Mouse (Mus musculus) embryonic facial prominence, embryonic 15.5 days (tissue): Measurements from ENCODE around the gene Zic4. TPM values are rescaled to one million over a fixed set of nuclear protein-coding genes. Genes with fewer than 3 reads are reported as not detected.

Experiments used
- ATAC-seq: fragments of 200-750 bp; cut with Nextera tagmentation; 2 replicates; pipeline ENCODE4 v1.8.0; 2017; ENCODE audit warnings: low read depth, moderate TSS enrichment; ENCODE audit not compliant: insufficient number of reproducible peaks, low FRiP score, low TSS enrichment
- H3K27ac ChIP-seq: fragments of 300-500 bp; sonication (generic); replicated peaks from 2 replicates; pipeline ENCODE4 v1.5.1; 2015; ENCODE audit warnings: mild to moderate bottlenecking, inconsistent platforms
- H3K27me3 ChIP-seq: fragments of 300-500 bp; sonication (generic); 2 replicates; pipeline ENCODE4 v1.6.1; 2015; ENCODE audit warnings: inconsistent platforms
- H3K36me3 ChIP-seq: fragments of 300-500 bp; sonication (generic); 2 replicates; pipeline ENCODE4 v1.6.1; 2015; ENCODE audit warnings: mild to moderate bottlenecking, inconsistent platforms
- H3K4me1 ChIP-seq: fragments of 300-500 bp; sonication (generic); 2 replicates; pipeline ENCODE4 v1.6.1; 2015; ENCODE audit warnings: inconsistent platforms
- H3K4me2 ChIP-seq: fragments of 300-500 bp; sonication (generic); replicated peaks from 2 replicates; pipeline ENCODE4 v1.6.1; 2015; ENCODE audit warnings: mild to moderate bottlenecking, inconsistent platforms
- H3K4me3 ChIP-seq: fragments of 300-500 bp; sonication (generic); replicated peaks from 2 replicates; pipeline ENCODE4 v1.5.1; 2015; ENCODE audit warnings: mild to moderate bottlenecking, inconsistent platforms
- H3K9ac ChIP-seq: fragments of 300-500 bp; sonication (generic); 2 replicates; pipeline ENCODE4 v1.6.1; 2015; ENCODE audit warnings: inconsistent platforms
- H3K9me3 ChIP-seq: fragments of 300-500 bp; sonication (generic); replicated peaks from 2 replicates; pipeline ENCODE4 v1.6.1; 2016; ENCODE audit warnings: inconsistent platforms
- WGBS: fragments of 180-500 bp; shearing (Covaris S2); methylation state at CpG from one replicate; pipeline ENCODE4 v1.1.7; 2015; 5-methylcytosine and 5-hydroxymethylcytosine counted together
- polyA plus RNA-seq: library from polyadenylated mRNA; unstranded; fragments of >200 nt; fragmentation: Nextera tagmentation; extraction: Ambion mirVana; gene quantifications from 2 replicates; pipeline ENCODE4 v1.2.1, GENCODE M21; 2015

The Zic4 gene
- polyA plus RNA-seq, 1 experiment from 2014 or later, result 1.5 TPM

GRCm38 (mm10) chr9:91382111-91382379, 19.8 kb downstream of the Zic4 start:
- no peak for ATAC-seq
- Histone ChIP-seq H3K4me1 (peaks cover 8% of the 10 kb centered on the region), H3K9me3 (no peaks in the 10 kb centered on the region), H3K27me3 (peaks cover 97% of the 10 kb centered on the region), H3K36me3 (no peaks in the 10 kb centered on the region), H3K4me3 (peak overlapping the region; percentile 51), H3K4me2 (peak overlapping the region; percentile 85; the same call in 1 of the 2 replicates), H3K9ac (no peak overlapping the region), H3K27ac (no peak overlapping the region)
- 8% methylated on average over 2 of the region's 2 CpGs for WGBS

- no peaks in the 10 kb centered on the region for H3K9me3 ChIP-seq
- no peak overlapping the region for H3K4me2 ChIP-seq
- WGBS, result 5% methylated on average over 24 of the region's 24 CpGs
- H3K27me3 ChIP-seq, result peaks cover 98% of the 10 kb centered on the region
- peaks cover 8% of the 10 kb centered on the region for H3K4me1 ChIP-seq
- H3K9ac ChIP-seq, result no peak overlapping the region
- no peak for ATAC-seq
- no peak overlapping the region for H3K4me3 ChIP-seq
- H3K36me3 ChIP-seq, result no peaks in the 10 kb centered on the region
- no peak overlapping the region for H3K27ac ChIP-seq
Observed at GRCm38 (mm10) chr9:91382471-91383255, 20.4 kb downstream of the Zic4 start.

- 2% methylated on average over 28 of the region's 28 CpGs for WGBS
- no peaks in the 10 kb centered on the region for H3K9me3 ChIP-seq
- peaks cover 8% of the 10 kb centered on the region for H3K4me1 ChIP-seq
- no peaks in the 10 kb centered on the region for H3K36me3 ChIP-seq
- no peak overlapping the region for H3K4me2 ChIP-seq
- no peak overlapping the region for H3K4me3 ChIP-seq
- peaks cover 98% of the 10 kb centered on the region for H3K27me3 ChIP-seq
- no peak overlapping the region for H3K9ac ChIP-seq
- ATAC-seq, result no peak
- no peak overlapping the region for H3K27ac ChIP-seq
Observed at GRCm38 (mm10) chr9:91383441-91384135, 21.4 kb downstream of the Zic4 start.

DNA sequence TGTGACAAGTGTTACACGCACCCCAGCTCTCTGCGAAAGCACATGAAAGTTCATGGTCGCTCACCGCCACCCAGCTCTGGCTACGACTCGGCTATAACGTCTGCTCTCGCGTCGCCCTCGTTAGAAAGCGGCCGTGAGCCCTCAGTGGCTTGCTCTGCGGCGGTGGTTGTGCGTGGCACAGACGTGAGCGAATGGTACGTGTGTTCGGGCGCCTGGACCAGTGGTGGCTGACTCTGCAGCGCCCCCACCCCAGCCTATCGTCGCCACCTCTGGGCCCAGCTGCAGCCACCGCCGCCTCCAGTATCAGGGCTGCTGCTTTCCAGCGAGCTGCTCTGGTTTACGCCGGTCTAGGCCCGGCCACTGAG, 21.9 kb downstream of the Zic4 start:
- no peak overlapping the region for H3K4me2 ChIP-seq
- peaks cover 8% of the 10 kb centered on the region for H3K4me1 ChIP-seq
- no peaks in the 10 kb centered on the region for H3K9me3 ChIP-seq
- WGBS, result 2% methylated on average over 30 of the region's 30 CpGs
- no peak for ATAC-seq
- H3K36me3 ChIP-seq, result no peaks in the 10 kb centered on the region
- H3K9ac ChIP-seq, result no peak overlapping the region
- H3K27ac ChIP-seq, result no peak overlapping the region
- H3K4me3 ChIP-seq, result no peak overlapping the region
- peaks cover 98% of the 10 kb centered on the region for H3K27me3 ChIP-seq

DNA sequence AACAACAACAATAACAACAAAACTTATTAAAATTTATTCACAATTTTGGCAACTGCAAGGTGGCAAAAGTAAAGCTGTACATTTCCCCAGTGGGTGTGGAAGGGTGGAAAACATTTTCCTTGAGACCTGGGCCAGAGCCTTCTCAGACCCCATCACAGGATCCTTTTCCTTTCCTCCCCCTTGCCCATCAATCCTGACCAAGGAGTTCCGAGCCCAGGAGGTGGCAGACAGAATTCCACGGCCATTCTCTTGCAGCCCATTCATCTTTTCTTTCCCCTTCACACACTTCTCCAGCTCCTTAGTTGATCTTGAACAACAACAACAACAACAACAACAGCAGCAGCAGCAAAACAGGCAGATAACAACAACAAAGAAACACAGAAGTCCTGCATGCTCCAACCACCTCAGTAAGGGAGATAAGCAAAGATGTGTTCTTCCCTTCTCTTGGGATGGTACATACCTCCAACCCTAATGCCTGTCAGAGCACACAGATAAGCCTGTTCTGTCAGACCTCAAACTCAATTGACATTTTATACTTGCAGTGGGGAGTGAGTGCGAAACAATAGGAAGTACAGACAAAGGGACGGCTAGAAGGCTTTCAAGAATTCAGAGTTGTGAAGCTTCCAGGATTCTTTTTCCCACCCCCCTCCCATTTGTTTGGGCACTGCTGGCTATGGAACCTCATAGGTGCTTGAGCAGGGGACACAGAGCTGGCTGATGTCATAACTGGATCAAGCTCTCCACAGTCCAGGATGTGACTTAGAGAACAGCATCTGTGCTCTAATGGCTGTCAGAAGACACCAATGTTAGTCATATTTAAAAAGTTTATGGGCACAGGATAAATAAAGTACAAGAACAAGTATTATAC, 22.7 kb downstream of the Zic4 start:
- no peak overlapping the region for H3K9ac ChIP-seq
- 9% methylated on average over 4 of the region's 4 CpGs for WGBS

GRCm38 (mm10) chr9:91385561-91386430, 23.6 kb downstream of the Zic4 start:
- H3K4me3 ChIP-seq, result no peak overlapping the region
- no peaks in the 10 kb centered on the region for H3K9me3 ChIP-seq
- no peak overlapping the region for H3K27ac ChIP-seq
- 4% methylated on average over 8 of the region's 8 CpGs for WGBS
- peaks cover 8% of the 10 kb centered on the region for H3K4me1 ChIP-seq
- no peak overlapping the region for H3K9ac ChIP-seq
- ATAC-seq, result no peak
- no peaks in the 10 kb centered on the region for H3K36me3 ChIP-seq
- no peak overlapping the region for H3K4me2 ChIP-seq
- H3K27me3 ChIP-seq, result peaks cover 98% of the 10 kb centered on the region

More for the DNA sequence above, 22.7 kb downstream of the Zic4 start:
- no peaks in the 10 kb centered on the region for H3K36me3 ChIP-seq
- peaks cover 98% of the 10 kb centered on the region for H3K27me3 ChIP-seq
- H3K27ac ChIP-seq, result no peak overlapping the region
- no peaks in the 10 kb centered on the region for H3K9me3 ChIP-seq
- H3K4me2 ChIP-seq, result no peak overlapping the region
- H3K4me1 ChIP-seq, result peaks cover 8% of the 10 kb centered on the region
- ATAC-seq, result no peak
- no peak overlapping the region for H3K4me3 ChIP-seq

DNA sequence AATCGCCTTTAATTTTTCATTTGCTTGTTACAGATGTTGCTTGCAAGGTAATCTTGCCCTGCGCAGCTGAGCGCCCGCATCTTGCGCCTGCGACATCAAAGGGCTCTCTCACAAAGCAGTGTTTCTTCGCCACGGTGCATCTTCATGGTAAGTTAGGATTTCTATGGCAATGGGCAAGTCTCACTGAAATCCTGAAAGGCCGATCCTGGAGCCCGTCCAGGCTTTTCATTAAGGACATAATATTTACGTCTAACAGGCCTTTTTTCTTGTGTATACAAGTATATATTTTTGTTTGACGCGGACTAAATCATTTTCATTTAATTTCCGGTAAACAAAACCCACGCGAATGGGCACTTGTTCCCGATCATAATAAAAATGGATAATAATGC, 24.3 kb downstream of the Zic4 start:
- ATAC-seq, result no peak
- H3K27ac ChIP-seq, result no peak overlapping the region
- H3K4me1 ChIP-seq, result peaks cover 4% of the 10 kb centered on the region
- H3K36me3 ChIP-seq, result no peaks in the 10 kb centered on the region
- no peak overlapping the region for H3K4me3 ChIP-seq
- H3K27me3 ChIP-seq, result peaks cover 99% of the 10 kb centered on the region
- no peak overlapping the region for H3K9ac ChIP-seq
- 2% methylated on average over 17 of the region's 17 CpGs for WGBS
- H3K9me3 ChIP-seq, result no peaks in the 10 kb centered on the region
- no peak overlapping the region for H3K4me2 ChIP-seq

- ATAC-seq, result no peak
- H3K36me3 ChIP-seq, result no peaks in the 10 kb centered on the region
- no peak overlapping the region for H3K4me2 ChIP-seq
- no peak overlapping the region for H3K9ac ChIP-seq
- H3K4me3 ChIP-seq, result no peak overlapping the region
- 1% methylated on average over 31 of the region's 31 CpGs for WGBS
- no peaks in the 10 kb centered on the region for H3K4me1 ChIP-seq
- H3K27ac ChIP-seq, result no peak overlapping the region
- no peaks in the 10 kb centered on the region for H3K9me3 ChIP-seq
- peaks cover 100% of the 10 kb centered on the region for H3K27me3 ChIP-seq
Observed at GRCm38 (mm10) chr9:91386891-91387739, 24.9 kb downstream of the Zic4 start.

GRCm38 (mm10) chr9:91387740-91388080, 25.5 kb downstream of the Zic4 start:
- WGBS, result 4% methylated on average over 5 of the region's 5 CpGs

DNA sequence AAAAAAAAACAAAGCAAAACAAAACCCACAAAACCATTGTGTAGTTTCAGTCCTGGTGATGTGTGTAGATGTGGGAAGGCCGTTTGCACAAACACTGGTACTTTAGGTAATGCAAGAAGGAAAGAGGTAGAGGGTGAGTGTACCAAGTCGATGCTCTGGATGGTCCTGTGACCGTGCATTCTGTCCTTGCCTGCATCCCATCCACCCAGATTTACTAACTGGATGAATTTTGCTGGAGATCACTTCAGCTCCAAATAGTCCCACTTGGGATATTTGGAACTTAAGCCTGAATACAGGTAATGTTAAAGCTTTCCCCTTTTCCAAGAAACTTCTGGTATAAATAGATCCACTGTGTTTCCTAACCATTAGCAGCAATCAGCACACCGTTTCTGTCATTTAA, 26.0 kb downstream of the Zic4 start:
- no peaks in the 10 kb centered on the region for H3K9me3 ChIP-seq
- H3K27me3 ChIP-seq, result peaks cover 98% of the 10 kb centered on the region
- no peak for ATAC-seq
- H3K9ac ChIP-seq, result no peak overlapping the region
- no peak overlapping the region for H3K4me2 ChIP-seq
- H3K4me3 ChIP-seq, result no peak overlapping the region
- 4% methylated on average over 4 of the region's 4 CpGs for WGBS
- no peaks in the 10 kb centered on the region for H3K4me1 ChIP-seq
- H3K36me3 ChIP-seq, result no peaks in the 10 kb centered on the region
- H3K27ac ChIP-seq, result no peak overlapping the region

More at GRCm38 (mm10) chr9:91387740-91388080, 25.5 kb downstream of the Zic4 start:
- Histone ChIP-seq H3K9ac (no peak overlapping the region), H3K27ac (no peak overlapping the region), H3K4me1 (no peaks in the 10 kb centered on the region), H3K4me3 (no peak overlapping the region), H3K4me2 (no peak overlapping the region), H3K27me3 (peaks cover 99% of the 10 kb centered on the region), H3K9me3 (no peaks in the 10 kb centered on the region), H3K36me3 (no peaks in the 10 kb centered on the region)
- ATAC-seq, result no peak
